Mouse (Mus musculus) olfactory bulb, adult 2 months (tissue): ENCODE results near the gene Immp2l.

ENCODE experiments used
- CTCF ChIP-seq: fragments of 200-500 bp; IDR thresholded peaks from 2 replicates; pipeline ENCODE4 v1.5.1; 2012; ENCODE audit warnings: low read depth, mild to moderate bottlenecking, low read length, moderate library complexity; ENCODE audit not compliant: insufficient read depth
- POLR2A ChIP-seq: fragments of 200-500 bp; IDR thresholded peaks from 2 replicates; pipeline ENCODE4 v1.6.1; 2012; ENCODE audit warnings: mild to moderate bottlenecking, low read depth, low read length, moderate library complexity; ENCODE audit not compliant: insufficient read depth

- no peak for TF ChIP-seq CTCF
- TF ChIP-seq POLR2A, result no peak
Measured at GRCm38 (mm10) chr12:41594037-41594436, 570.1 kb downstream of the Immp2l start.
